Mouse (Mus musculus) lung, embryonic 16.5 days (tissue): ENCODE results near the gene Afg1l. TPM values are rescaled to one million over a fixed set of nuclear protein-coding genes. Genes with fewer than 3 reads are reported as not detected.

Experiments used
- ATAC-seq: fragments of 200-750 bp; cut with Nextera tagmentation; 2 replicates; pipeline ENCODE4 v1.8.0; 2017; ENCODE audit warnings: low read depth, mild to moderate bottlenecking, moderate library complexity
- H3K27ac ChIP-seq: fragments of 300-500 bp; sonication (generic); 2 replicates; pipeline ENCODE4 v1.5.1; 2014; ENCODE audit warnings: mild to moderate bottlenecking, control low read depth, low read length
- H3K27me3 ChIP-seq: fragments of 300-500 bp; sonication (generic); 2 replicates; pipeline ENCODE4 v1.6.1; 2014; ENCODE audit warnings: low read depth, low read length, mixed read lengths; ENCODE audit not compliant: control insufficient read depth, insufficient read depth
- H3K36me3 ChIP-seq: fragments of 300-500 bp; sonication (generic); 2 replicates; pipeline ENCODE4 v1.6.1; 2014; ENCODE audit warnings: low read length; ENCODE audit not compliant: control insufficient read depth, insufficient read depth
- H3K4me1 ChIP-seq: fragments of 300-500 bp; sonication (generic); replicated peaks from 2 replicates; pipeline ENCODE4 v1.6.1; 2014; ENCODE audit warnings: low read length, mixed read lengths; ENCODE audit not compliant: control insufficient read depth, insufficient read depth
- H3K4me2 ChIP-seq: fragments of 300-500 bp; sonication (generic); 2 replicates; pipeline ENCODE4 v1.6.1; 2014; ENCODE audit warnings: low read depth, low read length, control low read depth
- H3K4me3 ChIP-seq: fragments of 300-500 bp; sonication (generic); 2 replicates; pipeline ENCODE4 v1.5.1; 2014; ENCODE audit warnings: mild to moderate bottlenecking, low read length, control low read depth
- H3K9ac ChIP-seq: fragments of 300-500 bp; sonication (generic); 2 replicates; pipeline ENCODE4 v1.6.1; 2014; ENCODE audit warnings: low read length, control low read depth
- H3K9me3 ChIP-seq: fragments of 300-500 bp; sonication (generic); 2 replicates; pipeline ENCODE4 v1.6.1; 2016; ENCODE audit warnings: low read length; ENCODE audit not compliant: control insufficient read depth
- WGBS: fragments of 180-500 bp; shearing (Covaris S2); extraction: QIAGEN DNeasy Blood & Tissue Kit; methylation state at CpG from one replicate; pipeline ENCODE4 v1.1.7; 2014; 5-methylcytosine and 5-hydroxymethylcytosine counted together
- polyA plus RNA-seq: library from polyadenylated mRNA; unstranded; fragments of >200 nt; fragmentation: Nextera tagmentation; extraction: Ambion mirVana; gene quantifications from 2 replicates; pipeline ENCODE4 v1.2.1, GENCODE M21; 2015

Afg1l gene
- polyA plus RNA-seq, 1 experiment from 2014 or later, result 9.6 TPM

GRCm38 (mm10) chr10:42277476-42278306 lies 200.7 kb downstream of the Afg1l start:
- Histone ChIP-seq H3K36me3 (no peaks in the 10 kb centered on the region), H3K27me3 (no peaks in the 10 kb centered on the region), H3K4me3 (peak overlapping the region; percentile 73), H3K9me3 (no peaks in the 10 kb centered on the region), H3K27ac (peak overlapping the region; percentile 100), H3K9ac (peak overlapping the region; percentile 85), H3K4me2 (peak overlapping the region; percentile 96), H3K4me1 (peaks cover 19% of the 10 kb centered on the region)
- WGBS, result under 1% methylated on average over 73 of the region's 78 CpGs
- ATAC-seq, result peak; percentile 92

GRCm38 (mm10) chr10:42276507-42277345 lies 201.6 kb downstream of the Afg1l start, which contains the start of gene Foxo3:
TSS of gene Foxo3 (minus strand) at chr10:42276755.
- Histone ChIP-seq H3K4me3 (peak within 1 kb of the TSS; percentile 73), H3K4me2 (peak within 1 kb of the TSS; percentile 96), H3K36me3 (no peaks in the 10 kb centered on the region; the same call in 1 of the 2 replicates), H3K27ac (peak within 1 kb of the TSS; percentile 96), H3K4me1 (peaks cover 27% of the 10 kb centered on the region), H3K27me3 (no peaks in the 10 kb centered on the region), H3K9ac (peak within 1 kb of the TSS; percentile 85), H3K9me3 (no peaks in the 10 kb centered on the region)
- peak; percentile 80 for ATAC-seq
- under 1% methylated on average over 60 of the region's 88 CpGs for WGBS

- H3K9ac ChIP-seq, result peak overlapping the region; percentile 85
- peak; percentile 3 for ATAC-seq
- peaks cover 34% of the 10 kb centered on the region for H3K4me1 ChIP-seq
- peak overlapping the region; percentile 96 for H3K27ac ChIP-seq
- H3K4me2 ChIP-seq, result peak overlapping the region; percentile 96
- H3K27me3 ChIP-seq, result no peaks in the 10 kb centered on the region
- peak overlapping the region; percentile 73 for H3K4me3 ChIP-seq
- under 1% methylated on average over 35 of the region's 40 CpGs for WGBS
- no peaks in the 10 kb centered on the region for H3K9me3 ChIP-seq
- no peaks in the 10 kb centered on the region; the same call in 1 of the 2 replicates for H3K36me3 ChIP-seq
Measured at GRCm38 (mm10) chr10:42275871-42276501, 202.4 kb downstream of the Afg1l start.

GRCm38 (mm10) chr10:42275401-42275870 lies 202.9 kb downstream of the Afg1l start:
- H3K4me2 ChIP-seq, result peak overlapping the region; percentile 96
- H3K4me3 ChIP-seq, result peak overlapping the region; percentile 73
- ATAC-seq, result 0 out of 2 replicates have a peak, but pooled peaks have one; percentile 0
- H3K9ac ChIP-seq, result peak overlapping the region; percentile 85
- no peaks in the 10 kb centered on the region for H3K27me3 ChIP-seq
- WGBS, result under 1% methylated on average over 39 of the region's 54 CpGs
- H3K27ac ChIP-seq, result peak overlapping the region; percentile 96
- H3K9me3 ChIP-seq, result no peaks in the 10 kb centered on the region
- H3K4me1 ChIP-seq, result peaks cover 39% of the 10 kb centered on the region
- no peaks in the 10 kb centered on the region; the same call in 1 of the 2 replicates for H3K36me3 ChIP-seq

GRCm38 (mm10) chr10:42274712-42275400 lies 203.5 kb downstream of the Afg1l start:
- WGBS, result 3% methylated on average over 56 of the region's 65 CpGs
- H3K9me3 ChIP-seq, result no peaks in the 10 kb centered on the region
- peaks cover 41% of the 10 kb centered on the region for H3K4me1 ChIP-seq
- no peaks in the 10 kb centered on the region; the same call in 1 of the 2 replicates for H3K36me3 ChIP-seq
- H3K27ac ChIP-seq, result peak overlapping the region; percentile 96
- H3K4me2 ChIP-seq, result peak overlapping the region; percentile 96
- peak overlapping the region; percentile 73 for H3K4me3 ChIP-seq
- H3K27me3 ChIP-seq, result no peaks in the 10 kb centered on the region
- ATAC-seq, result no peak
- peak overlapping the region; percentile 85 for H3K9ac ChIP-seq

- ATAC-seq, result no peak
- H3K4me1 ChIP-seq, result peaks cover 47% of the 10 kb centered on the region
- no peak overlapping the region for H3K27ac ChIP-seq
- no peaks in the 10 kb centered on the region; the same call in 1 of the 2 replicates for H3K36me3 ChIP-seq
- 24% methylated on average over 21 of the region's 21 CpGs for WGBS
- H3K9me3 ChIP-seq, result no peaks in the 10 kb centered on the region
- H3K9ac ChIP-seq, result peak overlapping the region; percentile 85
- H3K4me3 ChIP-seq, result peak overlapping the region; percentile 73
- H3K27me3 ChIP-seq, result no peaks in the 10 kb centered on the region
- H3K4me2 ChIP-seq, result peak overlapping the region; percentile 96
Measured at GRCm38 (mm10) chr10:42273760-42274691, 204.3 kb downstream of the Afg1l start.

GRCm38 (mm10) chr10:42273403-42273759 lies 205.0 kb downstream of the Afg1l start:
- Histone ChIP-seq H3K4me3 (peak overlapping the region; percentile 73), H3K36me3 (no peaks in the 10 kb centered on the region; the same call in 1 of the 2 replicates), H3K9ac (peak overlapping the region; percentile 16; the same call in 1 of the 2 replicates), H3K4me2 (peak overlapping the region; percentile 96), H3K4me1 (peaks cover 49% of the 10 kb centered on the region), H3K27ac (no peak overlapping the region), H3K9me3 (no peaks in the 10 kb centered on the region), H3K27me3 (no peaks in the 10 kb centered on the region)
- WGBS, result 63% methylated on average over 6 of the region's 6 CpGs
- ATAC-seq, result no peak
